Mouse (Mus musculus): Measurements from ENCODE around the gene Slc44a4.
"Not testable (repeated sequence)": the region's sequence is repeated elsewhere in the genome, so short reads cannot be mapped to it uniquely, and the experiment has no call there.

Gene Slc44a4

GRCm38 (mm10) chr17:34960702-34961493 lies 46.6 kb downstream of the Slc44a4 start:
- no peak for DNase-seq (ENCODE audit: low spot score in 2 of 2)

- DNase-seq (ENCODE audit: low spot score in 2 of 2): no peak
Observed at GRCm38 (mm10) chr17:34962125-34962524, 47.9 kb downstream of the Slc44a4 start.

- DNase-seq (ENCODE audit: low spot score in 2 of 2): no peak
Observed at GRCm38 (mm10) chr17:34962841-34963240, 48.6 kb downstream of the Slc44a4 start.

GRCm38 (mm10) chr17:34964640-34965049 lies 50.4 kb downstream of the Slc44a4 start:
- DNase-seq (ENCODE audit: low spot score in 2 of 2): peak in 1 of 2 experiments; percentile 37

GRCm38 (mm10) chr17:34965627-34966026 lies 51.4 kb downstream of the Slc44a4 start:
- DNase-seq (ENCODE audit: low spot score in 2 of 2): no peak

GRCm38 (mm10) chr17:34969822-34970221 lies 55.6 kb downstream of the Slc44a4 start, which contains the start of gene Gm20481:
Gene Gm20481, plus strand, starts transcription at chr17:34969912.
- DNase-seq (ENCODE audit: low spot score in 2 of 2): not testable (repeated sequence)

GRCm38 (mm10) chr17:34970850-34971249 lies 56.6 kb downstream of the Slc44a4 start:
- not testable (repeated sequence) for DNase-seq (ENCODE audit: low spot score in 2 of 2)

- DNase-seq (ENCODE audit: low spot score in 2 of 2): not testable (repeated sequence)
Observed at GRCm38 (mm10) chr17:34971694-34972068, 57.4 kb downstream of the Slc44a4 start.

GRCm38 (mm10) chr17:34972069-34972749 lies 57.9 kb downstream of the Slc44a4 start, which contains the start of the genes Hspa1a and Hspa1l:
Gene Hspa1a, minus strand, starts transcription at chr17:34972156.
Gene Hspa1l, plus strand, starts transcription at chr17:34972703.
- peak; percentile 74 to 81 for DNase-seq (ENCODE audit: low spot score in 2 of 2)

GRCm38 (mm10) chr17:34975581-34976492 lies 61.6 kb downstream of the Slc44a4 start:
- DNase-seq (ENCODE audit: low spot score in 2 of 2): no peak

GRCm38 (mm10) chr17:34977000-34977399 lies 62.7 kb downstream of the Slc44a4 start:
- no peak for DNase-seq (ENCODE audit: low spot score in 2 of 2)

- no peak for DNase-seq (ENCODE audit: low spot score in 2 of 2)
Observed at GRCm38 (mm10) chr17:34978239-34978638, 64.0 kb downstream of the Slc44a4 start.

GRCm38 (mm10) chr17:34979631-34980030 lies 65.4 kb downstream of the Slc44a4 start:
- no peak for DNase-seq (ENCODE audit: low spot score in 2 of 2)
